Mouse (Mus musculus): ENCODE data around the gene Serpinb6c.

GRCm38 (mm10) chr13:33951308-33952074, 46.0 kb upstream of the Serpinb6c start:
- TF ChIP-seq CTCF (IDR thresholded peaks at IDR 0.05; ENCODE audit: low read depth) (no peak), EP300 (IDR thresholded peaks at IDR 0.05; ENCODE audit: low read depth) (no peak)

Measured in liver, embryonic 14.5 days (tissue).